Mouse (Mus musculus): Measurements from ENCODE around the gene Lclat1. TPM values are rescaled to one million over a fixed set of nuclear protein-coding genes. Genes with fewer than 3 reads are reported as not detected.

Lclat1 gene
- polyA plus RNA-seq (2012; fragmentation: generic; extraction: Trizol) = 27.2 TPM

DNA sequence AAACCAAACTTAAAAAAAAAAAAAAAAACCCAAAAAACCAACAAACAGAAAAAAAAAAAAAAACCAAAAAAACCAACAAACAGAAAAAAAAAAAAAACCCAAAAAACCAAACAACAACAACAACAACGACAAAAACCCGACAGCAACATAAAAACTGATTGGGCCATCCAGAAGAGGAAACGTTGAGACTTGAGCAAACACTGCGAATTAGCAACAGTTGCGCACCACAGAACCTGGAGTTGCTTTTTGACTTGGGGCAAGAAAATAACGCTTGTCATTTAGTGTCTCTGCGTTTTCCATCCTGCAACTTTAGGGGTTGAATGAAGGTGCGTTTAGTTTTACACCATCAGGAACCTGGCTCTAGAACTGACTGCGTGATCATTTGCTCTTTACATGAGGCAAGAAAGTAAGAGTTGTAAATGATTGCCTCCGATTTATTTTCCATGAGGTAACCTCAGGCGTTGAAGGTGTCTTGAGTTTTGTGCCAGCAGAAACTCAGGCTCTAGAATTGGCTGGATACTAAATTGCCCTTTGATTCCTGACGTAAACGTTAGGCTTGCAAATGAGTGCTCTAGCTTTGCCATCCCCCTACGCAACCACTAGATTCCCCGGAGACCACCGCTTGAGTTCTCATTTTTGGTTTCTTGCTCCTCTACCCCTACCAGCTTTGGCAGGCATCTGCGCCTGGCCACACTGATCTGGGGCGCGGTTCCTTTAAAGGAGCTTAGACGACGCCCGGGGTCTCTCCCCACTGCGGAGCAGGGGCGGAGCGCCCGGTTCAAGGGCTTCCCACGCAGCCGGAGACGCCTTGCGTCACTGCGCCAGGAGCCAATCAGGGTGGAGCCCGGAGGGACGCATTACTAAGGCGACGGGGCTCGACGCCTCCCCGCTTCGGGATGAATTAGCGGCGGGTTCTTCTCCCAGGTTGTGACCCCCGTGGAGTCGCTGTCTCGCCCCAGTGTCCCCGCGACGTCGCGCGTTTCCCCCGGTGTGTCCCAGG is at the start of gene Lclat1:
Gene Lclat1, plus strand, starts transcription at position 828 of the 1,000 bp plus-strand sequence.
- no peaks in the 10 kb centered on the region for H3K36me3 ChIP-seq (ENCODE audit: control insufficient read depth, insufficient read depth)
- TF ChIP-seq REST (IDR thresholded peaks at IDR 0.05; ENCODE audit: insufficient read depth, insufficient read length) = no peak
- no peak for TF ChIP-seq TCF12 (IDR thresholded peaks at IDR 0.05; ENCODE audit: insufficient read depth, poor library complexity, severe bottlenecking)
- TF ChIP-seq TCF3 (IDR thresholded peaks at IDR 0.05; ENCODE audit: insufficient read length, low read depth) = no peak
- TF ChIP-seq CEBPB (IDR thresholded peaks at IDR 0.05; ENCODE audit: insufficient read depth, poor library complexity, severe bottlenecking) = no peak
- TF ChIP-seq POLR2AphosphoS2 (IDR thresholded peaks at IDR 0.05; ENCODE audit: insufficient read length, low read depth) = peak; percentile 69
- TF ChIP-seq MAX (IDR thresholded peaks at IDR 0.05; ENCODE audit: low read depth) = no peak
- TF ChIP-seq MYOD1 (IDR thresholded peaks at IDR 0.05; ENCODE audit: control insufficient read depth in 1 of 3, insufficient read length in 2 of 3, low read depth in 2 of 3) = peak in 1 of 3 experiments; percentile 6
- peak; percentile 64 for TF ChIP-seq POLR2A (IDR thresholded peaks at IDR 0.05; ENCODE audit: insufficient read length, low read depth)
- TF ChIP-seq SRF (IDR thresholded peaks at IDR 0.05; ENCODE audit: control insufficient read depth, insufficient read length, low read depth) = no peak
- peak; percentile 71 for TF ChIP-seq E2F4 (IDR thresholded peaks at IDR 0.05; ENCODE audit: insufficient read depth)
- TF ChIP-seq USF1 (IDR thresholded peaks at IDR 0.05; ENCODE audit: low read depth) = no peak
- no peak for TF ChIP-seq MYOG (IDR thresholded peaks at IDR 0.05; ENCODE audit: control insufficient read depth in 1 of 3, insufficient read depth in 1 of 3, insufficient read length in 2 of 3, low read depth in 2 of 3)
- H3ac ChIP-seq (ENCODE audit: control insufficient read depth, insufficient read length) = peak within 1 kb of the TSS; percentile 29
- no peaks in the 10 kb centered on the region for H3K27me3 ChIP-seq (ENCODE audit: control insufficient read depth, insufficient read depth, insufficient read length)
- H3K79me2 ChIP-seq (ENCODE audit: control insufficient read depth, insufficient read depth) = peaks cover 28% of the 10 kb centered on the region
- H3K4me3 ChIP-seq = peak within 1 kb of the TSS; percentile 64
- H3K4me2 ChIP-seq (ENCODE audit: low read depth) = peak within 1 kb of the TSS; percentile 95

GRCm38 (mm10) chr17:73058319-73058718 is 49.5 kb upstream of the Lclat1 start:
- Histone ChIP-seq H3K79me2 (ENCODE audit: control insufficient read depth, insufficient read depth) (no peaks in the 10 kb centered on the region), H3K4me2 (ENCODE audit: low read depth) (no peak overlapping the region), H3K36me3 (ENCODE audit: control insufficient read depth, insufficient read depth) (no peaks in the 10 kb centered on the region), H3K4me3 (no peak overlapping the region), H3ac (ENCODE audit: control insufficient read depth, insufficient read length) (no peak overlapping the region), H3K27me3 (ENCODE audit: control insufficient read depth, insufficient read depth, insufficient read length) (no peaks in the 10 kb centered on the region)
- TF ChIP-seq E2F4 (IDR thresholded peaks at IDR 0.05; ENCODE audit: insufficient read depth) = no peak
- TF ChIP-seq REST (IDR thresholded peaks at IDR 0.05; ENCODE audit: insufficient read depth, insufficient read length) = no peak
- TF ChIP-seq POLR2AphosphoS2 (IDR thresholded peaks at IDR 0.05; ENCODE audit: insufficient read length, low read depth) = no peak
- no peak for TF ChIP-seq USF1 (IDR thresholded peaks at IDR 0.05; ENCODE audit: low read depth)
- TF ChIP-seq TCF12 (IDR thresholded peaks at IDR 0.05; ENCODE audit: insufficient read depth, poor library complexity, severe bottlenecking) = no peak
- no peak for TF ChIP-seq POLR2A (IDR thresholded peaks at IDR 0.05; ENCODE audit: insufficient read length, low read depth)
- TF ChIP-seq MYOD1 (IDR thresholded peaks at IDR 0.05; ENCODE audit: control insufficient read depth in 1 of 3, insufficient read length in 2 of 3, low read depth in 2 of 3) = no peak
- TF ChIP-seq MYOG (IDR thresholded peaks at IDR 0.05; ENCODE audit: control insufficient read depth in 1 of 3, insufficient read depth in 1 of 3, insufficient read length in 2 of 3, low read depth in 2 of 3) = no peak
- no peak for TF ChIP-seq CEBPB (IDR thresholded peaks at IDR 0.05; ENCODE audit: insufficient read depth, poor library complexity, severe bottlenecking)
- TF ChIP-seq MAX (IDR thresholded peaks at IDR 0.05; ENCODE audit: low read depth) = no peak

DNA sequence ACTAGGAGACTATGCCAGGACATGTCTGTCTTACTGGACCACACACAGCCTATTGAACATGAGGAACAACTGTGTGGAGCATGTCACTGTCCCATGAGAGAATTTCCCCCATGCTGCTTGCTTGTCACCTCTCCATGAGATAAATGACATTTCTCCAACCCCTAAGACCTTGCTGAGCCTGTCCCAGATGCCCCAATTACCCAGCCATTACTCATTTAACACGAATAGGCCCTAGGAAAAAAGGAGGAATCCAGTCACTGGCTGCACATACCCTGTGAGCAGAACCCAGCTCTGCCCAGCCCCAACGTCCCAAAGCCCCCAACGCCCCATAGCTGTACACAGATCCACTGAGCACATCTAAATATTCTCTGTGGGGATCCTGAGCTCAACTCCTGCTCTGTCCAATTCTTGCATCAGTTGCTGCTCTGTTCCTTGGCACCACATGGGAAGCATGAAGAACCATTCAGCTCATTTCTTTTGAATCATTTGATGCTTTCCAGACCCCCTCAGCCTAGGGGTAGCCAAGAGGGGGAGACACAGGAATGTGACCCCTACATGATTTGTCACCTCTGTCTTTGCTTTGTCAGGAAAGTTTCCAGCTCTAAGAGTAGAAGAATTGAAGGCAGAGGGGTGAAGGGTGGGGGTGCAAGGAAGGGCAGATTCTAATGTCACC is 47.4 kb upstream of the Lclat1 start:
- H3K4me3 ChIP-seq = no peak overlapping the region
- no peaks in the 10 kb centered on the region for H3K79me2 ChIP-seq (ENCODE audit: control insufficient read depth, insufficient read depth)
- no peaks in the 10 kb centered on the region for H3K36me3 ChIP-seq (ENCODE audit: control insufficient read depth, insufficient read depth)
- TF ChIP-seq MYOD1 (IDR thresholded peaks at IDR 0.05; ENCODE audit: control insufficient read depth in 1 of 3, insufficient read length in 2 of 3, low read depth in 2 of 3) (no peak), TCF12 (IDR thresholded peaks at IDR 0.05; ENCODE audit: insufficient read depth, poor library complexity, severe bottlenecking) (no peak), MYOG (IDR thresholded peaks at IDR 0.05; ENCODE audit: control insufficient read depth in 1 of 3, insufficient read depth in 1 of 3, insufficient read length in 2 of 3, low read depth in 2 of 3) (no peak), MAX (IDR thresholded peaks at IDR 0.05; ENCODE audit: low read depth) (no peak), POLR2AphosphoS2 (IDR thresholded peaks at IDR 0.05; ENCODE audit: insufficient read length, low read depth) (no peak), REST (IDR thresholded peaks at IDR 0.05; ENCODE audit: insufficient read depth, insufficient read length) (no peak), SRF (IDR thresholded peaks at IDR 0.05; ENCODE audit: control insufficient read depth, insufficient read length, low read depth) (no peak), E2F4 (IDR thresholded peaks at IDR 0.05; ENCODE audit: insufficient read depth) (no peak), CEBPB (IDR thresholded peaks at IDR 0.05; ENCODE audit: insufficient read depth, poor library complexity, severe bottlenecking) (no peak), USF1 (IDR thresholded peaks at IDR 0.05; ENCODE audit: low read depth) (no peak), TCF3 (IDR thresholded peaks at IDR 0.05; ENCODE audit: insufficient read length, low read depth) (no peak), POLR2A (IDR thresholded peaks at IDR 0.05; ENCODE audit: insufficient read length, low read depth) (no peak)
- H3K4me2 ChIP-seq (ENCODE audit: low read depth) = no peak overlapping the region
- no peaks in the 10 kb centered on the region for H3K27me3 ChIP-seq (ENCODE audit: control insufficient read depth, insufficient read depth, insufficient read length)
- no peak overlapping the region for H3ac ChIP-seq (ENCODE audit: control insufficient read depth, insufficient read length)

GRCm38 (mm10) chr17:73060897-73061252 is 46.9 kb upstream of the Lclat1 start:
- Histone ChIP-seq H3ac (ENCODE audit: control insufficient read depth, insufficient read length) (no peak overlapping the region), H3K36me3 (ENCODE audit: control insufficient read depth, insufficient read depth) (no peaks in the 10 kb centered on the region), H3K27me3 (ENCODE audit: control insufficient read depth, insufficient read depth, insufficient read length) (no peaks in the 10 kb centered on the region), H3K4me2 (ENCODE audit: low read depth) (no peak overlapping the region), H3K79me2 (ENCODE audit: control insufficient read depth, insufficient read depth) (no peaks in the 10 kb centered on the region), H3K4me3 (no peak overlapping the region)
- TF ChIP-seq E2F4 (IDR thresholded peaks at IDR 0.05; ENCODE audit: insufficient read depth) (no peak), TCF12 (IDR thresholded peaks at IDR 0.05; ENCODE audit: insufficient read depth, poor library complexity, severe bottlenecking) (no peak), USF1 (IDR thresholded peaks at IDR 0.05; ENCODE audit: low read depth) (no peak), POLR2AphosphoS2 (IDR thresholded peaks at IDR 0.05; ENCODE audit: insufficient read length, low read depth) (no peak), TCF3 (IDR thresholded peaks at IDR 0.05; ENCODE audit: insufficient read length, low read depth) (no peak), MYOG (IDR thresholded peaks at IDR 0.05; ENCODE audit: control insufficient read depth in 1 of 3, insufficient read depth in 1 of 3, insufficient read length in 2 of 3, low read depth in 2 of 3) (no peak), MYOD1 (IDR thresholded peaks at IDR 0.05; ENCODE audit: control insufficient read depth in 1 of 3, insufficient read length in 2 of 3, low read depth in 2 of 3) (no peak), REST (IDR thresholded peaks at IDR 0.05; ENCODE audit: insufficient read depth, insufficient read length) (no peak), SRF (IDR thresholded peaks at IDR 0.05; ENCODE audit: control insufficient read depth, insufficient read length, low read depth) (no peak), MAX (IDR thresholded peaks at IDR 0.05; ENCODE audit: low read depth) (no peak), CEBPB (IDR thresholded peaks at IDR 0.05; ENCODE audit: insufficient read depth, poor library complexity, severe bottlenecking) (no peak), POLR2A (IDR thresholded peaks at IDR 0.05; ENCODE audit: insufficient read length, low read depth) (no peak)
